ENCODE assay signal across 8 mouse cellular contexts in genomic region chr4:106911246-106911801, GRCm38 (mm10). TPM values are rescaled to one million over a fixed set of nuclear protein-coding genes. Genes with fewer than 3 reads are reported as not detected.
A peak's percentile ranks its signal among the peaks of the same experiment; 100 is the strongest.
DNase-seq lines count a peak whose midpoint lies in the region; ATAC-seq and TF ChIP-seq lines count a peak whose summit lies in the region.

No protein-coding gene starts in this region.

- intact Hi-C loops in left cerebral cortex, adult 2 months (cut with DNase I), result loop anchor here (1.0 to 5.0 kb wide), 2 partner anchors 77 to 251 kb away; no protein-coding TSS in a partner anchor

- peak; percentile 81 for DNase-seq in R1 (ENCODE audit: low read depth, low spot score)
- DNase-seq in cerebellum, postnatal 36 days, result peak; percentile 90 to 94
- peak; percentile 92 for DNase-seq in gastrocnemius, adult 18-20 months (ENCODE audit: low spot score)
- DNase-seq in left cerebral cortex, adult 2 months (ENCODE audit: extremely low spot score in 1 of 2, low spot score in 2 of 2), result peak; percentile 95
- peak; percentile 95 for DNase-seq in right cerebral cortex, adult 18-20 months
- peak; percentile 72 for DNase-seq in urinary bladder, postnatal 10 days (ENCODE audit: low spot score)

- H3K9me3 ChIP-seq in hindbrain, embryonic 16.5 days (ENCODE audit: control insufficient read depth, low read length), result no peaks in the 10 kb centered on the region

- H3K27ac ChIP-seq in hindbrain, embryonic 16.5 days (ENCODE audit: low read depth, low read length), result peak overlapping the region; percentile 99
- peak overlapping the region; percentile 84 for H3K27ac ChIP-seq in left cerebral cortex, adult 2 months

- H3K9ac ChIP-seq in hindbrain, embryonic 16.5 days (ENCODE audit: low read depth, low read length), result peak overlapping the region; percentile 94

- peaks cover 6% of the 10 kb centered on the region; the same call in 1 of the 2 replicates for H3K36me3 ChIP-seq in hindbrain, embryonic 16.5 days (ENCODE audit: control insufficient read depth, insufficient read depth, low read length)

- no peaks in the 10 kb centered on the region for H3K27me3 ChIP-seq in hindbrain, embryonic 16.5 days (replicated peaks; ENCODE audit: control insufficient read depth, insufficient read depth, low read length)

- peak; percentile 92 for ATAC-seq in hindbrain, embryonic 16.5 days
- ATAC-seq in megakaryocyte, adult 5-6 weeks (ENCODE audit: poor library complexity, severe bottlenecking), result peak; percentile 78

- peak overlapping the region; percentile 93 for H3K4me2 ChIP-seq in hindbrain, embryonic 16.5 days (ENCODE audit: low read length)

- peaks cover 51% of the 10 kb centered on the region for H3K4me1 ChIP-seq in hindbrain, embryonic 16.5 days (ENCODE audit: control insufficient read depth, insufficient read depth, low read depth, low read length)

- TF ChIP-seq CTCF in left cerebral cortex, adult 2 months (IDR thresholded peaks at IDR 0.05), result no peak

- WGBS in hindbrain, embryonic 16.5 days, result under 1% methylated on average over 57 of the region's 89 CpGs

- H3K4me3 ChIP-seq in hindbrain, embryonic 16.5 days (ENCODE audit: low read length), result peak overlapping the region; percentile 91
- peak overlapping the region; percentile 83 for H3K4me3 ChIP-seq in left cerebral cortex, adult 2 months

RNA-seq across cellular contexts. Expression of gene Ssbp3, which starts 0.8 kb away (rescaled TPM):
- 10 to 100 TPM; 20.5 to 25.5 TPM for total RNA-seq in gastrocnemius, adult 18-20 months (2021)
- polyA plus RNA-seq in hindbrain, embryonic 16.5 days (2015; fragmentation: Nextera tagmentation; extraction: Ambion mirVana), result 82.9 and 115 TPM in 2 replicates
- 100 to 1,000 TPM; 181 to 187 TPM for total RNA-seq in left cerebral cortex, adult 2 months (2021)
- total RNA-seq in megakaryocyte, adult 5-6 weeks (2015), result 26.2 and 27.6 TPM in 2 replicates
- total RNA-seq in megakaryocyte, adult 5-6 weeks (2017), result 21.6 and 23.9 TPM in 2 replicates

Comparison
In these comparisons a context has a peak if more than half of its experiments do, and no peak if none do; other contexts are left out.
1. Peak in every context shown above with its lines: DNase-seq, ATAC-seq, H3K4me3 ChIP-seq and H3K27ac ChIP-seq.
2. RNA of gene Ssbp3, which starts 0.8 kb away (total RNA-seq): 181 to 187 TPM in left cerebral cortex, adult 2 months; 21.6 to 27.6 TPM in megakaryocyte, adult 5-6 weeks and 20.5 to 25.5 TPM in gastrocnemius, adult 18-20 months; every median in the first group is over 4 times any median in the second.